Mouse (Mus musculus): ENCODE data around the gene Pbx1.

The Pbx1 gene

DNA sequence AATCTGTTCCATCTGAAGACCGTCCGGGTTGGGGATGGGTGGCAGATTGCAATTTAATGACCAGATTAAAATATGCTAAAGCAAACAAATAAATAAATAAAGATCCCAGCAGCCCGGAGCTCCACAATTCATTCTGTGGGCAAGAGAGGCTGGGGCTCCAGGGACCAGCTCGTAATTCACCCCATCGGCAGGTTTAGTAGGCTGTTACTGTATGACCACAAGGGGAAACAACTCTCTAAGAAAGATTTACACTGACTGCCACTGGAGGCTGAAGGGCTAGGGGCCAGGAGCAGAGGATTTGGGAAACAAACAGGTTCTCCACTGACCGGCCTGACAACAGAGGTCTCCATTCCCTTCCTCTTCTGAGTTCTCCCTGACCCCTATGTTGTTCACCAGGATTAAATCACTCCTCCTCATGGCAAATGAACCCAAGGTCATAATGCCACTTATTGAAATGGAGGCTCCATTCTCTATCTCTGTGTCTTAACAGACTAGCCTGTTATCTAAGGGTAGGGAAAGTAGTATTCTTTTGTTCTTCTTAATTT, 292.9 kb downstream of the Pbx1 start:
- DNase-seq, result no peak

DNA sequence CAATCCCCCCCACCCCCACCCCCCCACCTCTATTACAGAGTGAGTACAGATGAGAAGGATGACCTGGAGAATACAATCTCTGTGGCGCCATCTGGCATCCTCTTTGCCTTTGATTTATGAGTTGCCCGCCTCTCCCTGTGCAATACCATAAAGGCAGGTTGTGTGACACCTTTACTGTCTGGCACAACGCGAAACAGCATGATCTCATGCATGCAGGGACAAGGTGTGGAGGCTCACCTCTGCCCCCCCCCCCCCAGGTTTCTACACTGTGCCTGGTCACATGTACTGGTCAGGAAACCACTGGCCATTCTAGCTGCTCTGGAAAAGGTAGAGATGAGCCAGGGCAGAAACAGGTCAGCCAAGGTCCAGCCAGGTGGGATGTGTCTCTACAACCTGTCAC, 293.4 kb downstream of the Pbx1 start:
- no peak for DNase-seq

GRCm38 (mm10) chr1:168137890-168138289, 294.2 kb downstream of the Pbx1 start:
- DNase-seq, result no peak

DNA sequence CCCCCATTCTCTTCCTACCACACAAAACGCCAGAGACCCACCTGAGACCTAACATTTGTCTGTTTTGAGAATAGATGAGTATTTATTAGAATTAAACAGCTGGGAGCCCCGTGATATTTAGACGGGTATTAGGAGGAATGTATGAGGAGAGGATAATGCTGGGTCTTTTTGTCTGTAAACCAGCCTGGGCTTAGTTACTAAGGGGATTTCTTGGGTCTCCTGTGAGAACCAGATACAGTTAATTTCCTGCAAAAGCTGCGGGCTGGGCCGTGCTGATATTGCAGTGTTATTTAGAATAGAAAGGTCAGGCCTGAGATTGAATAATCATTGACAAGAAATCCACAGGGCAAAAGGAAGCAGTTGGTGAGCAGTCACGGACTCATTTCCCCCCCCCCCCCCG, 296.5 kb downstream of the Pbx1 start:
- DNase-seq, result no peak

DNA sequence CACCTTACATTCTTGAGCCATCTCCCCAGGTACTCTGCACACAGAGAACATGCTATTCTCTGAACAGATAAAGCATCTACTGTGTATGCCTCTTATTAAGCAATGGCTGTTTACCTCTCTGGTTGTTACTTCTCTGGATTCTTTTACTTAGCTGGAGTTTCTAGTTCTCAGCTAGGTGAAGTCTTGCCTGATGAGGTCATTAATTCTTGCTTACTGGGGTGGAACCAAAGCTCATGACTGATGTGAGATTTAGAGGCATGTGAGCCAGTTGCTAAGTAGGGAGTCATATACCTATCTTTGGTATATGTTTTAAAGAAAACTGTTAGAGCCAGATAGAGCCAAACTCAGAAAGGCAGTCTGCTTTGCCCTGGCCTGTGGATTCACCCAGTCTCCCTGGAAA, 298.4 kb downstream of the Pbx1 start:
- DNase-seq, result no peak

GRCm38 (mm10) chr1:168128004-168128403, 304.1 kb downstream of the Pbx1 start:
- peak; percentile 34 for DNase-seq

GRCm38 (mm10) chr1:168124643-168125490, 307.2 kb downstream of the Pbx1 start:
- DNase-seq, result no peak

DNA sequence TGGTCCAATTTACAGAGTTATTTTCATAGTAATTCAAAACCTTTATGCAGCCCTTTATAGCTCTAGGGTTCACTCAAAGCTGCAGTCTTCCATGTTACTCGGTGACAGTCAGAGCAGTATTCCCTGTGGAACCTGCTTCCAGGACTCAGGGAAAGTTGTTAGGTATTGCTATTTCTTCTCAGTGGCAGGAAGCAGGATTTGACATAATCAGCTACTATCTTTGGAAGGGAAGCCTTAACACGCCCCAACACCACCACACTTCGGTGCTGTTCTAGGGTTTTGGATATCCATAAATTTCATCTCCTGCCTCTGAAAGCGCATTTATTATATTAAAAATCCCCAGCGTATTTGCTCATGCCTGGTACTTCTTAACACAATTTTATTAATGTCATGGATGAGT, 314.0 kb downstream of the Pbx1 start:
- no peak for DNase-seq

DNA sequence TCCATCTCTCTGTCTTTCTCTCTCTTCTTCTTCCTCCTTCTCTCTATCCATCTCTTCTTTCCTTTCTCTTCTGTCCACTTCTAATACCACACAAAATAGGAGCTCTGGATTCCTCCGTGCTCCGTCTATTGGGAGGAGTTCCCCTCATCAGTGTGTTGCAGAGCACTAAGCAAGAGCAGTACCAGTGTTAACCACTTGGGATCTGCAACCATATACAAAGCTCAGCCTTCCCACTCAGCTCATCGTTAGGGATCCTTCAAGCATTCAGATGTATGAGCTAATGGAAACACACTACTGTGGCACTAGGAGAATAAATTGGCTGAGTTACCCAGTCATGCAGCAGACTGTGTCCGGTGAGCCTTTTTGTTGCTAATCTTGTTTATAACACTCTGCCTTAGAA, 314.7 kb downstream of the Pbx1 start:
- DNase-seq, result peak; percentile 39

DNA sequence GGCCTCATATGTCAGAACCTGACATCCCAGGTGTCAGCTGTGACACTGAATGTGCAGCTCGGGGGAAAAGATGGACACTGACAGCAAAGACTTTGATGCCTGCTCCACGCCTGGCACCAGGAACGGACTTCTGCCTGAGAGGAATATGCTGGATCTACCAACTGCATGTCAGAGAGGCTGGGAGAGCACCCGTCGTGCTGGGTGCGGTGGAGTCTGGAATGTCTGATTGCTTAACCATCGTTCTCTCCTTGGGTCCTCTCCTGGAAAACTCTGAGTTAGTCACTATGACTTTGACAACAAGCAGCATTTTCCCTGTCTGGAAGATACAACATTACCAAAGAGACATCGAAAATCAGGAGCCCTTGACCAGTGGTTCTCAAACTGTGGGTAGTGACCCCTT, 322.3 kb downstream of the Pbx1 start:
- DNase-seq, result peak; percentile 83

GRCm38 (mm10) chr1:168103821-168104220, 328.2 kb downstream of the Pbx1 start:
- peak; percentile 44 for DNase-seq

DNA sequence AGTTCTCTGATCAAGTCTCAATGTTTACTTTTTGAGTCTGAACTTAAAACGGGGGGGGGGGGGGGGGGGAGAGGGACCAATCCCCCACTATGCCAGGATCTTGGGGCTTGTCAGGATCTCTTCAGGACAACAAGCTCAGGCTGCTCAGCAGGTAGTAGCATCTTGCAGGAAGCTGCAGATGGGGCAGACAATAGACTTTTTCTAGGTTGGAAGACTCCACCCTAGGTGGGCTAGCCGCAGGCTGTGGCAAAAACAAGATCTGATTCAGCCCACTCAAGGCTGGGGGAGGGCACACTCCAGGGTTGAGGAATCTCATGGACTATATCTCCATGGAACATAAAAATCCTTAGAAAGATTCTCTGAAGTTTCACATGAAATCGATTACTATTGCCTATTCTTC, 330.6 kb downstream of the Pbx1 start:
- peak; percentile 48 for DNase-seq

DNA sequence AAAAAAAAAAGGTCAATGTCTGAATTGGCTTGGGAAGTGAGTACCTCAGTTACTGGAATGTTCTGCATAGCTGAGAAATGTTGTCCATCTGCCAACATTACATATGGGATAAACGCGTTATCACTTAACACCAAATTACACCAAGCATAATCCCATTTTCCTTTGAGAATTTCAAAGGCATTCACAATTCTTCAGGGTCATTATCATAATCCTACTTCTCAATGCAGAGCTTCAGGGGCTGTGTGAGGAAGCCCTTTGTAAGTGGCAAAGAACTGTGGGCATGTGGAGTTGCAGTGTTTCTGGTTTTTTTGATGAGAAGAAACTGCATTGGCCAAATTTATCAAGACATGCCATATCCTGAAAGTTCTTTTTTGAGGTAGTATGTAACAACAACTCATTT, 333.3 kb downstream of the Pbx1 start:
- no peak for DNase-seq

GRCm38 (mm10) chr1:168094671-168095070, 337.4 kb downstream of the Pbx1 start:
- peak; percentile 82 for DNase-seq

DNA sequence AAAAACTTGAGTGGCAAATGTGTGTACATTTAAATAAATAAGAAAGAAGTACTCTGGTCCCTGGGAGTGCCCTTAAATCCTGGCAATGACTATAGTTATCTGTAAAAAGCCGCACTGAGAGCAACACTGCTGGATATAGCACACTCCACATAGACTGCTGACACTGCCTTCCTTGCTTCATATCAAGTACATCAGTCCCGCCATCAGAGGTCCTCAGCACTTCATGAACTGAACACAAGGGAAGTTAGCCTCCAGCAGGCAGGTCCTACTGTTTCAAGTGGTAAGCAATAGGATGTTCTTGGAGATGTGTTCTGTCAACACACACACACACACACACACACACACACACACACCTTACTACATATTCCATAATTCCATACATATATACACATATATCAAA, 339.0 kb downstream of the Pbx1 start:
- peak; percentile 85 for DNase-seq

DNA sequence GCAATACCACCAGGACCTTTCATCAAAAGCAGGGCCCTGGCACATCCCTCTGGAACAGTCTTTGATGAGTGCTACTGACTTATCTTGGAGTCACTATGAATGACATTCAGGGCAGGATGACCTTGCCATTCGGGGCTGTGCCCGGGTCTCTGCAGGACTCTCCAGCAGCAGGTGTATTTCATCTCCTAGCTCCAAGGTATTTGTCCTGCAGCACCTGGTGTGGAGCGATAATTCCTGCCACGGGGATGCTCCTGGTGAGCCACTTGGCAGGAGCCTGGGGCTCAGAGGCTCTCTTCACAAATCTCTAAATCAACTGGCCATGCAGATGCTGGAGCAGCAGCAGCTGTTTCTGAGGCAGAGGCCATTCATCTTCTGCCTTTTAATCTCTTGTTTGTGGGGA, 340.4 kb downstream of the Pbx1 start:
- DNase-seq, result peak; percentile 69

- DNase-seq, result no peak
These were observed 343.4 kb downstream of the Pbx1 start for GRCm38 (mm10) chr1:168088680-168089079.

GRCm38 (mm10) chr1:168079394-168079767, 352.7 kb downstream of the Pbx1 start:
- peak; percentile 30 for DNase-seq

DNA sequence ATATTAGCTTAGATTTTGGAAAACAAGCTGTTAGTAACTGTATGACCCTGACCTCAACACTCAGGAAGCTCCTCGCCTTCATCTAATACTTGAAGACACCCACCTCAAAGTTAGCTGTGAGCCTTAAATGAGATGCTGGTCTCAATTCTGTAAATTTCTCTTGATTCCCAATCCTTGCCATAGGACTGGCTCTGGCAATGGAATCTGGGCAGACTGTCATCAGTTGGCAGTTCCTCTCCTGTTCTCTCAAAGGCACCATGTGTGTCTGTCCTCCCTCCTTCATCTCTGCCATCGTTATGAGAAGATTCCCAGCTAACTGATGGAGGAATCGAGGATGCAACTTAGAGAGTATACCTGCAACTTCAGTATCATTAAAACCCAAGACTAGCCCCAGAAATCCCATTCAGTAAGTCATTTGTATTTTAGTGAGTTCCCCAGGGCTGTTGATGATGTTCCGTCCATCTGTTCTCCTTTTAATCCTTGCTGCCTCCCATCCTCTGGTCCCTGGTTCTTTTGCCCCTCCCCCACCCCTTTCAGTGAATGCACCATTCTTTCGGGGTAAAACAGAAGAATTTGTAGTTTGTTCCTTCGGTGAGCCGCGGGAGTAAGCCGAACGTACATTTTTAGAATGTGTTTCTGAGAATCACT, 353.2 kb downstream of the Pbx1 start:
- DNase-seq, result peak; percentile 64

GRCm38 (mm10) chr1:168071974-168072373, 360.1 kb downstream of the Pbx1 start:
- peak; percentile 94 for DNase-seq

DNA sequence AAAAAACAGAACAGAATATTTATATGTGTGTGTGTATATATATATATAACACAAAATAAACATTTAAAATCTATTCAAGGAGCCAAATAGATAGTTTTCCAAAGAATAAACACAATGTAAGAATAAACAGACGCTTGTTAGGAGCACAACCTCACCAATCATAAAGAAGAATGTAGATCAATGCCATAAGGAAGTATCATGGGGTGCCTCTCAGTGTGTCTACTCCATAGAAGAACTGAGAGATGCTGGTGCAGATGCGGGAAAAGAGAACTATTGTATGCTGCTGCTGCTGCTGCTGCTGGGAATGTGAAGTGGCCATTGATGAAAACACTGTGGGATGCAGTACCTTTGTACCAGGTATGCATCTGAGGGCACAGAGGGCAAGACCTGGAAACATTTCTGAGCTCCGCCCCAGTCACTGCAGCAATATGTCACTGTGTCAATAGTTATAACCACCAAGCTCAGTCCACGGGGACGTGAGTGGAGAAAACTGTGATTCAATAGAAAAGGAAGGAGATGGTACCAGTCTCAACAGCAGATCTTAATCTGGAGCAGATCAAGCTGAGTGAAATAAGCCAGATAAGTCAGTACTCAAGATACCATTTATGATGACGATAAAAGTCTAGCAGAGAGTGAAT, 361.7 kb downstream of the Pbx1 start:
- DNase-seq, result peak; percentile 85

DNA sequence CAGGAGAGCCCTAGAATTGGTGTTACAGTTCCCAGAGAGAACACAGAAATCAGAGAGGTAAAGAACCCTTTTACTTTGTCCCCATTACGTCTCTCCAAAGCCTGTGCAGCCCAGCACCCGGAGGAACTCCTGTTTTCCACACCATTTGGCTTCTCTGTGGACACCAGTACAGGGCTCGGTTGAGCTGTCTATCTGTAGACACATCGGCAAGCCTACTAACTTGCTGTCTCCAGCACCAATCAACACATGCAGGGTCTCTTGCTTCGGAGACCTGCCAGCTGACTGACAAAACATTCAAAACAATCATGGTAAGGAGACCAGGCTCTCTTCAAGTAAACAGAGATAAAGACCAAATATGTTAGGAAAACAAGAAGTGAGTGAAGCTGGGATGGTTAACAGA, 362.3 kb downstream of the Pbx1 start:
- DNase-seq, result peak; percentile 79
